Mouse (Mus musculus) skeletal muscle tissue, adult 2 months (tissue): Measurements from ENCODE around the gene Actc1.

Experiments
- DNase-seq: peaks from one replicate; pipeline ENCODE4 v3.0.0-alpha.2; 2012; ENCODE audit warnings: low read depth, low spot score

The Actc1 gene

GRCm38 (mm10) chr2:114050150-114050549 is 3.2 kb downstream of the Actc1 start:
- DNase-seq: no peak

- DNase-seq: no peak
Observed at GRCm38 (mm10) chr2:114049372-114049771, 4.0 kb downstream of the Actc1 start.

GRCm38 (mm10) chr2:114047960-114048611 is 5.3 kb downstream of the Actc1 start:
- DNase-seq: no peak

- DNase-seq: no peak
Observed at GRCm38 (mm10) chr2:114046151-114046664, 7.1 kb downstream of the Actc1 start.

GRCm38 (mm10) chr2:114037926-114038325 is 15.4 kb downstream of the Actc1 start:
- no peak for DNase-seq

- no peak for DNase-seq
Observed at GRCm38 (mm10) chr2:114032259-114032658, 21.1 kb downstream of the Actc1 start.

GRCm38 (mm10) chr2:114023383-114023782 is 30.0 kb downstream of the Actc1 start:
- no peak for DNase-seq

- DNase-seq: no peak
Observed at GRCm38 (mm10) chr2:114020210-114020563, 33.2 kb downstream of the Actc1 start.

GRCm38 (mm10) chr2:114019474-114020209 is 33.7 kb downstream of the Actc1 start:
- DNase-seq: no peak

- no peak for DNase-seq
Observed at GRCm38 (mm10) chr2:114018136-114018535, 35.2 kb downstream of the Actc1 start.

GRCm38 (mm10) chr2:114014839-114015238 is 38.5 kb downstream of the Actc1 start:
- DNase-seq: no peak

- no peak for DNase-seq
Observed at GRCm38 (mm10) chr2:114013846-114014245, 39.5 kb downstream of the Actc1 start.

GRCm38 (mm10) chr2:114013295-114013771 is 40.0 kb downstream of the Actc1 start, which contains the start of gene Gjd2:
Gene Gjd2 (minus strand): TSS chr2:114013619.
- no peak for DNase-seq

GRCm38 (mm10) chr2:114012749-114013211 is 40.6 kb downstream of the Actc1 start:
- DNase-seq: no peak

GRCm38 (mm10) chr2:114011838-114012237 is 41.5 kb downstream of the Actc1 start:
- DNase-seq: no peak

- no peak for DNase-seq
Observed at GRCm38 (mm10) chr2:114008321-114008720, 45.0 kb downstream of the Actc1 start.

- no peak for DNase-seq
Observed at GRCm38 (mm10) chr2:113997484-113997883, 55.9 kb downstream of the Actc1 start.
